Mouse (Mus musculus): Measurements from ENCODE around the gene Slc25a13.

GRCm38 (mm10) chr6:6205599-6206165 is 11.3 kb downstream of the Slc25a13 start:
- TF ChIP-seq CTCF (conservative IDR thresholded peaks at IDR 0.05; ENCODE audit: low read length) (no peak), POU5F1 (IDR thresholded peaks at IDR 0.05; ENCODE audit: borderline replicate concordance, low read length) (no peak)
